Mouse (Mus musculus): Measurements from ENCODE around the gene Lingo1. TPM values are rescaled to one million over a fixed set of nuclear protein-coding genes. Genes with fewer than 3 reads are reported as not detected.

Gene Lingo1
- total RNA-seq, 2 experiments from 2014 or later = 249 to 268 TPM

DNA sequence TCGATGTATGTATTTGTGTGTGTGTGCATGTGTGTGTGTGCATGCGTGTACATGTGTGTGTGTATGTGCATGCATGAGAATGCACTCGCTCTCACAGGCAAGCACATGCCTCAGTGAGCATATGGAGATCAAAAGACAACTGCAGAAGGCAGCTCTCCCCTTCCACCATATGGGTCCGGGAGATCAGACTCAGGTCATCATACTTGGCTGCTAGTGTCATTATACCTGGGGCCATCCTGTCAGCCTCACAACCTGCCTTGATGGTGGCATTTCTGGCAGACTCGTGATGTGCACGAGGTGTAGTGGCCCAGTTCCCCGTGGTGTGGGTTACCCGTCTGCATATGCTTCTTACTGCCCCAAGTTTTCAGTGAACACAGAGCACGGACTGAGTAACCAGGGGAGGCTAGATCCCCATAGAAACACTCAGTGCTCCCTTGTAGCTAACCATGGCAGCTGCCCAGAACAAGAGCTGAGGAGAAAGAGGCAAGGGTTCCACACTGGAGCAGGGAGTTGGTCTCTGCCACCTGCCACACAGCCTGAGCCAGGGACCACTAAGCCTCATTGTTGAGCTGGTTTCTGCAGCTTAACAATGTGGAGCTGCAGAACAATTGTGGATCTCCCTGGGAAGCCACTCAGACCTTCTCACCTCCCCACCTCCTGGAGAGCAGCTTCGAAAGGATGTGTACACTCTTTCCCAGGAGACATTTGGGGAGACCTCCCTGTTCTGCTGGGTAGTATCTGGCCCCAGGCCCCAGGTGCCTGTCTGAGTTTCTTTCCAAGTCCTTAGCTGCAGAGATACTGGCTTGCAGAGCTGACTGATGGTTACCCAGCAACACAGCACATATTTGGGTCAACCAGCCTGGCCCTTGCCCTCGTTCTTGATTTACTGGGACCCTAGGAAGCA is 212.9 kb downstream of the Lingo1 start:
- no peak for TF ChIP-seq CTCF (conservative IDR thresholded peaks at IDR 0.05)
- no peak for DNase-seq (ENCODE audit: low spot score in 2 of 2)
- H3K4me3 ChIP-seq = no peak overlapping the region
- peak overlapping the region; percentile 28; the same call in 1 of the 2 replicates for H3K27ac ChIP-seq

DNA sequence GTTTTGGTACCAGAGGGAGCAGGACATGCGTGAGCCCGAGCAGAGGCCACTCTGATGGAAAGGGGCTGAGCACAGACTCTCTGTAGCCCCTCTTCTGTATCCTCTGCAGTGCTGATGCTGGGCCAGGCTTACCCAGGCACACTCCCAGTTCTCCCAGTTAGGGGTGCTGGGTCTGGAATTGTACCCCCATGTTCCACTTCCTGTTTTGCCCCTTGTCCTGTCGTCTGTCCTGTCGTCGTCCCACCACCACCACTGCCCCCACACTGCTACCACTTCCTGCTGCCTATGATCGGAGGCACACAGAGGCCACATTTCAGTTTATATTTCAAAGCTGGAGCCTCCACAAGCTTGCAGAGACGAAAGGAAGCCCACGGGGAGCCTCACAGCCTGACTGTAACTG is 213.6 kb downstream of the Lingo1 start:
- TF ChIP-seq CTCF (conservative IDR thresholded peaks at IDR 0.05) = no peak
- peak overlapping the region; percentile 28; the same call in 1 of the 2 replicates for H3K27ac ChIP-seq
- no peak for DNase-seq (ENCODE audit: low spot score in 2 of 2)

DNA sequence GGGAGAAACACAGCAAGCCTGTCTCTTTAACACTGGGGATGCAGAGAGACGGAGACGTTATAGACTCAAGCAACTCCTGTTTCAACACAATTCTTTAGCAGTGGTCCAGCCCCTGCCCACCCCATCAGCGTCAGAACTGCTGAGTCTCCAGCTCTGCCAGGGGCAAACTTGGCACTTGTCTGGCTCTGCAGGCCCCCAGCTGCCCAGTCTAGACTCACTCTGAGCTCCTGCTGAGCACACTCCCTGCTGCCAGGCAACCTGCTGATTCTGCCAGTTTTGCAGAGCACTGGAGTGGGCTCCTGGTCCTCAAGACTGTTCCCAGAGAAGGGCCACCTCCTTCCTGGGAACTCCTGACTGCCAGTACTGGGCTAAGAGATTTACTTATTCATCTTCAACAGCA is 214.6 kb downstream of the Lingo1 start:
- DNase-seq (ENCODE audit: low spot score in 2 of 2) = no peak
- H3K27ac ChIP-seq = no peak overlapping the region
- no peak for TF ChIP-seq CTCF (conservative IDR thresholded peaks at IDR 0.05)
- H3K4me3 ChIP-seq = no peak overlapping the region

More for the DNA sequence above, 213.6 kb downstream of the Lingo1 start:
- H3K4me3 ChIP-seq = no peak overlapping the region

DNA sequence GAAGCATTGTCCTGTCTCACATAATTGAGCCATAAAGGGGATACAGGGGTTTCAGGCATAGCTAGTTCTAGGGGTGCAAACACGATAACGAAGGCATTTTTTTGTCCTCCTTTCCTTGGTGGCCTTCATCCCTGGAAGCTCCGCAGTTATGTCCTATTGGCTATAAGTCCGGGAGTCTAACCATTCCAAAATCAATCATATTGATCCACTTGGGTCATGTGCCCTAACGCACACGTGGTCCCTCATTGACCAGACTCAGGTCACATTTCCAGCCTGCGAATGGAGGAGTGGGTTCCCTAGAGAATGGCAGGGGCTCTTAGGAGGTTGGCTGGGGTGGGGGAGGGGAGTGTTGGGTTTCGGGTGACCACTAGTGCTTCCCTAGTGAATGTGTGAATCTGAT is 215.3 kb downstream of the Lingo1 start:
- no peak overlapping the region for H3K27ac ChIP-seq

DNA sequence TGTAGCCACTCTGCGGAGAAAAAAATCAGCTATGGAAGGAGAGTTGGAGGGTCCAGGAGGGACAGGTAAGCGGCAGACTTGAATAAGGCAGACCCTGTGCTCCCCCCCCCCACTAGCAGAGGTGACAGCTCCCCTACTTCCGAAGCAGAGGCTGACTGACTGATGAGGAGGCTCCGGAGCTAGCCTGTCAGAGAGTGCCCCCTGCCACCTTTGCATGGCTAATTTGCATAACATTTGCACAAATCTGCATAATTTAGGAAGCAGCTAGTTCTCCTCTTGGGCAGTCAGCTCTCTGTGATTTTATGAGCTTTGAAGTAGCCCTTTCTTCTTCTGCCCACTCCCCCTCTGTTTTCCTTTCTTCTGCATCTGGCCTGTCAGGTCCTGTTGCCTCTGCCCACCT is 216.2 kb downstream of the Lingo1 start:
- no peak for TF ChIP-seq CTCF (conservative IDR thresholded peaks at IDR 0.05)
- DNase-seq (ENCODE audit: low spot score in 2 of 2) = no peak
- Histone ChIP-seq H3K27ac (no peak overlapping the region), H3K4me3 (no peak overlapping the region)

More for the DNA sequence above, 215.3 kb downstream of the Lingo1 start:
- TF ChIP-seq CTCF (conservative IDR thresholded peaks at IDR 0.05) = no peak
- no peak overlapping the region for H3K4me3 ChIP-seq
- DNase-seq (ENCODE audit: low spot score in 2 of 2) = no peak

DNA sequence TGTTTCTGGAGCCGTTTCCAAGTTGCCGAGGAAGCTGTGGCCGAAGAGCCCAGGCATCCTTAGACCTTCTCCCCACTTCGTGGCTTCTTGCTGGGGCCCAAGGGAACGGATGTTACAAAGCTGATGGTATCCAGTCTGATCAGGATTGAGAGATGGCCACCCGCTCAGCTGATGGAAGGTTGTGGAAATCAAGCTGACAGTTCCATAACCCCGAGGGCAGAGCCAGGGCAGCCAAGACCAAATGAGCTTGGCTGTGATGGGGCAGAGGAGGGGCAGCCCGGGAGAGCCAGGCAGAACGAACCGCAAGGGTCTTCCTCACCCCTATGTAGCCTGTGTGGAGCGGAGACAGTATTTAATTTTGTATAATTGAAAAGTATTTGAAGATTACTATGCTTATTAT is 218.9 kb downstream of the Lingo1 start:
- Histone ChIP-seq H3K27ac (no peak overlapping the region), H3K4me3 (no peak overlapping the region)
- no peak for DNase-seq (ENCODE audit: low spot score in 2 of 2)
- TF ChIP-seq CTCF (conservative IDR thresholded peaks at IDR 0.05) = no peak

DNA sequence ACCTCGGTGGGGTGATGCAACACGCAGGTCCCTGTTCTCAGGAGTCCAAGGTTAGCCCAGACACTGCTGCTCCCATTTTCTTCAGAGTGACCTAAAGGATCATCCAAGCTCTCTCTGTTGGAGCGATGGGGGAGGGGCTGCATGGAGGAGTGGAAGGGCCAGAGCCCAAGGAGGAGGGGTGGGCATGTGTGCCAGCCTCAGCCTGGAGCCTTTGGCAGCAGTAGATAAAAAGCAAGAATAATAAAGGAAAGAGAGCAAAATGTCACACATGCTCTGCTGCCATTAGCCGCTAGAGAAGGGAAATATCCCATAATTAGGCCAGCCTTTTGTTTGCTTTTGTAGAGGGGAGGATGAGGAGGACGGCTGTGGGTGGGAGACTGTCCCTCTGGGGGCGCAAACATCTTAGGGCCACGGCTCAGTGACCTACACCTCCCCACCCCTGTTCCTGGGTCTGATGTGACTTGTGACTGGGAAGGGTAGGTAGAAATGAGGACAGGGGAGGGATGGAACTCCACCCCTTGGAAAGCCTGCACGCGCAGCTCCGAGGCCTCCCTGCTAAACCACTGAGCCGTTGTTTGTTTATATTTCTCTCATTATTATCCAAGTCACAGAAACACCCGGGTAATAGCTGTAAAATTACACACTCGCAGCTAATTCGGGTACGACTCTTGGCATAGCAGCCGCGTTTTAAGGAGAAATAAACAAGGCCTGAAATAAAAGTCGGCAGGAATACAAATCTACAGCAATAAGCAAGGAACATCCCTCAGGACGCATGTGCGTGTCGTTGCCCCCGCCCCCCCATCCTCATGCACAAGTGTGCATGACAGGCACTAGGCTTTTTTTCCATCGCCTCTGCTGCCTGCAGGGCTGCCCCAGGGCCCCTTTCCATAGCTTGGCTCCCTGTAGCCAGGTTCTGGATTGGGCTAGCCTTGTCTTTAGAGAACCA is 223.5 kb downstream of the Lingo1 start:
- TF ChIP-seq CTCF (conservative IDR thresholded peaks at IDR 0.05) = no peak
- peak in 1 of 2 experiments; percentile 41 for DNase-seq (ENCODE audit: low spot score in 2 of 2)
- H3K27ac ChIP-seq = peak overlapping the region; percentile 76
- peak overlapping the region; percentile 36 for H3K4me3 ChIP-seq

Other genes starting within 250 kb of the Lingo1 start
- not detected for gene Odf3l1, start 68.2 kb upstream of the Lingo1 start, total RNA-seq (2021)
- 10 to 100 TPM; 17.4 to 18.4 TPM for gene Cspg4, start 68.6 kb upstream of the Lingo1 start, total RNA-seq (2021)
- gene Snx33, start 131.9 kb upstream of the Lingo1 start, total RNA-seq (2021) = 1 to 10 TPM; 7.2 to 8.9 TPM
- 10 to 100 TPM; 54.9 to 56.8 TPM for gene Imp3, start 141.0 kb upstream of the Lingo1 start, total RNA-seq (2021)
- gene Snupn, start 154.4 kb upstream of the Lingo1 start, total RNA-seq (2021) = 10 to 100 TPM; 15.2 to 19.1 TPM
- gene Ptpn9, start 198.5 kb upstream of the Lingo1 start, total RNA-seq (2021) = 10 to 100 TPM; 27.4 to 30.6 TPM